Mouse (Mus musculus) intestine, embryonic 15.5 days (tissue): Measurements from ENCODE around the gene Olfr1535. TPM values are rescaled to one million over a fixed set of nuclear protein-coding genes. Genes with fewer than 3 reads are reported as not detected.

ENCODE experiments used
- ATAC-seq: fragments of 200-750 bp; cut with Nextera tagmentation; 2 replicates; pipeline ENCODE4 v1.8.0; 2017; ENCODE audit warnings: moderate TSS enrichment, moderate library complexity
- H3K27ac ChIP-seq: fragments of 300-500 bp; sonication (generic); 2 replicates; pipeline ENCODE4 v1.5.1; 2015; ENCODE audit warnings: mild to moderate bottlenecking, inconsistent platforms
- H3K27me3 ChIP-seq: fragments of 300-500 bp; sonication (generic); replicated peaks from 2 replicates; pipeline ENCODE4 v1.6.1; 2015; ENCODE audit warnings: inconsistent platforms
- H3K36me3 ChIP-seq: fragments of 300-500 bp; sonication (generic); 2 replicates; pipeline ENCODE4 v1.6.1; 2015; ENCODE audit warnings: inconsistent platforms
- H3K4me1 ChIP-seq: fragments of 300-500 bp; sonication (generic); replicated peaks from 2 replicates; pipeline ENCODE4 v1.6.1; 2015; ENCODE audit warnings: inconsistent platforms
- H3K4me2 ChIP-seq: fragments of 300-500 bp; sonication (generic); replicated peaks from 2 replicates; pipeline ENCODE4 v1.6.1; 2015; ENCODE audit warnings: mild to moderate bottlenecking, inconsistent platforms
- H3K4me3 ChIP-seq: fragments of 300-500 bp; sonication (generic); replicated peaks from 2 replicates; pipeline ENCODE4 v1.5.1; 2015; ENCODE audit warnings: inconsistent platforms
- H3K9ac ChIP-seq: fragments of 300-500 bp; sonication (generic); 2 replicates; pipeline ENCODE4 v1.6.1; 2015; ENCODE audit warnings: inconsistent platforms
- H3K9me3 ChIP-seq: fragments of 300-500 bp; sonication (generic); 2 replicates; pipeline ENCODE4 v1.6.1; 2016; ENCODE audit warnings: inconsistent platforms
- WGBS: fragments of 180-500 bp; shearing (Covaris S2); methylation state at CpG from one replicate; pipeline ENCODE4 v1.1.7; 2015; 5-methylcytosine and 5-hydroxymethylcytosine counted together
- polyA plus RNA-seq: library from polyadenylated mRNA; unstranded; fragments of >200 nt; fragmentation: Nextera tagmentation; extraction: Ambion mirVana; gene quantifications from 2 replicates; pipeline ENCODE4 v1.2.1, GENCODE M21; 2015

Gene Olfr1535
- polyA plus RNA-seq, result not detected in 2 replicates

DNA sequence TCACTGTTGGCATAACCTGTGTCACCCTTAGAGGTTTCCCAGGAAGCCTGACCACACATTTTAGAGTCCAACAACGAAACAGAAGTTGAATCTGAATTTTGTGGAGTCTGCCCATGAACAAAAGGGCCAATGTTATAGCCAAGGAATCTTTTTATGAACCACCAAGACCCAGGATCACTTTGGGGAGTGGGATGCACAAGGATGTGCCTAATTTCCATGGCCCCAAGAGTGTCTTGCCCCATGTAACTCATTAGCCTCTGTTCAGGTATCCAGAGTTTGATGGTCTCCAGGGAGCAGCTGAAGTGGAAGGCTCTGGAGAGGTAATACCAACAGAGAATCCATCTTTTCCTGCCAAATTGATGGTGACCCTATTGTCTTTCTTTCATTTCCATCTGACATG lies at the start of gene Olfr1535:
TSS of gene Olfr1535 (minus strand) at position 101 of the 400 bp plus-strand sequence.
- 50% methylated on average over 1 of the region's 1 CpGs for WGBS

DNA sequence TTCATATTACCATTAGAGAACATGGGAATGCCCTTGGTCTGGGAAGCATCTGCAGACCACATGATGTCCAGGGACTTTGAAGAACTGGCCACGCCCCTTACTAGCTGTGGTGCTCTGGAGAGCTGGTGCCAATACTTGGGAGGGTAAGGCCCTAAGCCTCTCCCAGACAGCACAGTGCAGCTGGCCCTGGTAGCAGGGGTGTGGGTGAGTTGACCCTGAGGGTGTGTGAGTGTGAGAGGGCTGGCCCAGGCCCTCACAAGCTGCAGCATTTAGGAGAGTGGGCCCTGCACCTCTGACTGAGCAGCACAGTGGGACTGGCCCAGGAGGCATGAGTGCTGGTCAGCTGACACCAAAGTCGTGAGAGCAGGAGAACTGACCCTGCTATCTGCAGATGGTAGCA lies 31.9 kb upstream of the Olfr1535 start:
- no peak overlapping the region for H3K9ac ChIP-seq
- H3K9me3 ChIP-seq, result no peaks in the 10 kb centered on the region
- H3K27me3 ChIP-seq, result no peaks in the 10 kb centered on the region
- H3K4me3 ChIP-seq, result no peak overlapping the region
- no peaks in the 10 kb centered on the region for H3K36me3 ChIP-seq
- ATAC-seq, result no peak
- no peaks in the 10 kb centered on the region for H3K4me1 ChIP-seq
- H3K4me2 ChIP-seq, result no peak overlapping the region
- H3K27ac ChIP-seq, result no peak overlapping the region
- 62% methylated on average over 2 of the region's 2 CpGs for WGBS

More for the DNA sequence above, at the start of gene Olfr1535:
- Histone ChIP-seq H3K27me3 (no peaks in the 10 kb centered on the region), H3K27ac (no peak within 1 kb of the TSS), H3K4me1 (no peaks in the 10 kb centered on the region), H3K4me3 (no peak within 1 kb of the TSS), H3K9me3 (no peaks in the 10 kb centered on the region), H3K36me3 (no peaks in the 10 kb centered on the region), H3K4me2 (no peak within 1 kb of the TSS), H3K9ac (no peak within 1 kb of the TSS)
- ATAC-seq, result no peak

DNA sequence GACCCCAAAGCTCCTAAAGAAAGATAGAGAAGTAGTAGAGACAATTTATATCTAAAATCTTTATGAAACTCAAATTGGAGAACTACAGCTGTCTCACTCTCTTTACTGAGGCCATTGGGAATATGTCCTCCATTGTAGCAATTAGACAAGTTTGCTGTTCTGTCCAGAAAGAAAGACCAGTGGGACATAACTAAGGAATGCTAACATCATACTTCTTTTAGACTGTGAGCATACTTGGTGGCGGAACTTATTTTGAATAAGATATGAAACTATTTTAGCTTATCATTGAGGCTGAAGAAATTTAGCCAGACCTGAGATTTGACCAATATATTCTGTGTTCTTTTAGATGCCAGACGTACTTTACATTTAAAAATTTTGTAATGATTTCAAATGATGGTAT lies 22.0 kb upstream of the Olfr1535 start, which contains the start of gene Olfr1364:
TSS of gene Olfr1364 (minus strand) at position 101 of the 400 bp plus-strand sequence.
- no peak within 1 kb of the TSS for H3K27ac ChIP-seq
- no peak within 1 kb of the TSS for H3K4me2 ChIP-seq
- no peaks in the 10 kb centered on the region for H3K4me1 ChIP-seq
- H3K9me3 ChIP-seq, result no peaks in the 10 kb centered on the region
- H3K36me3 ChIP-seq, result no peaks in the 10 kb centered on the region
- H3K4me3 ChIP-seq, result no peak within 1 kb of the TSS
- H3K9ac ChIP-seq, result no peak within 1 kb of the TSS
- H3K27me3 ChIP-seq, result no peaks in the 10 kb centered on the region
- 86% methylated on average over 2 of the region's 2 CpGs for WGBS
- ATAC-seq, result no peak

DNA sequence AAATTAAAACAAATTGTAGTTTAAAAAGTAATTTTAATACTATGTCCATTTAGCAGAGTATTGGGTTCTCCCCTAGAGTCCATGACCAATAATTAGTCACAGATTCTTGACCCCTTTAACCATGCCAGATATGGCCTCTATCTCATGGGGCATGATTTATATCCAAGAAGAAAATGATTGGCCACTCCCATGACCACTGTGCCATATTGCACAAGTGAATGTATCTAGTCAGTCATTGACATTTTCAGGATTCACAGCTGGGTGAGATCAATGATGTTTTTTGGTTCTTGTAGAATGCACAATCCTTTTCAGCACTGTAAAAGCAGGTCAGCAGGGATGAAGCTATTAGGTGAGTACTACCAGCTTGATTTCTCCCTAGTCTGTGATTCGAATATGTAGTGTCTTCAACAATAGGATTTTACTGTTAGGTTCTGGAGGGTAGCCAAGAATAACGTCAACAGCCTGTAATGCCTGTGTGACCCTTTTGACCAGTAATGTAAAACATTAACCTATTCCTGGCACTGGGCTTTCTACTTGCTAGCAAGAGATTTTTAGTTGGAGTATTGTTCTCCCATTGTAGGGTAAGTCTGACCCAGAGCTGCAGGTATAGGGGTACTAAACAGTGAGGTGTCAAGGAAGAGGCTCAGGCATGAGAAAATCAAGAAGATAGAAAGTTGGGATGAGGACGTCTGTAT lies 9.1 kb downstream of the Olfr1535 start:
- Histone ChIP-seq H3K36me3 (no peaks in the 10 kb centered on the region), H3K4me2 (no peak overlapping the region), H3K9me3 (no peaks in the 10 kb centered on the region), H3K27me3 (no peaks in the 10 kb centered on the region), H3K4me3 (no peak overlapping the region), H3K27ac (no peak overlapping the region), H3K9ac (no peak overlapping the region), H3K4me1 (no peaks in the 10 kb centered on the region)
- WGBS, result 44% methylated on average over 3 of the region's 3 CpGs
- no peak for ATAC-seq

DNA sequence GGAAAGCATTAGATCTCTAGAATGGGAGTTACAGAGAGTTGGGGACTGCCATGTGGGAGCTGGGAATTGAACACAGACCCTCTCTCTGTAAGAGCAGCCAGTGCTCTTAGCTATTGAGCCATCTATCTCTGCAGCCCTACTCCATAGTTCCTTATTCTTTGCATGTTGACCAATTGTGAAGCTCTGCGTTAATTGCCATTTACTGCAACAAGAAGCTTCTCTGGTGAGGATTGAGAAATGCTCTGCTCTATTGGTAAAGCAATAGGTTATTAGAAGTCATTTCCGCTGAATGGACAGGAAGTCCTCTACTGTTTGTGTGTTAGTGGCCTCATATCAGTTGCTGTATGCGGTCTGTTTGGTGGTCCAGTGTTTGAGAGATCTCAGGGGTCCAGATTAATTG lies 10.2 kb downstream of the Olfr1535 start:
- Histone ChIP-seq H3K27me3 (no peaks in the 10 kb centered on the region), H3K9ac (no peak overlapping the region), H3K4me3 (no peak overlapping the region), H3K4me2 (no peak overlapping the region), H3K27ac (no peak overlapping the region), H3K9me3 (no peaks in the 10 kb centered on the region), H3K36me3 (no peaks in the 10 kb centered on the region), H3K4me1 (no peaks in the 10 kb centered on the region)
- no peak for ATAC-seq
- 86% methylated on average over 3 of the region's 3 CpGs for WGBS

DNA sequence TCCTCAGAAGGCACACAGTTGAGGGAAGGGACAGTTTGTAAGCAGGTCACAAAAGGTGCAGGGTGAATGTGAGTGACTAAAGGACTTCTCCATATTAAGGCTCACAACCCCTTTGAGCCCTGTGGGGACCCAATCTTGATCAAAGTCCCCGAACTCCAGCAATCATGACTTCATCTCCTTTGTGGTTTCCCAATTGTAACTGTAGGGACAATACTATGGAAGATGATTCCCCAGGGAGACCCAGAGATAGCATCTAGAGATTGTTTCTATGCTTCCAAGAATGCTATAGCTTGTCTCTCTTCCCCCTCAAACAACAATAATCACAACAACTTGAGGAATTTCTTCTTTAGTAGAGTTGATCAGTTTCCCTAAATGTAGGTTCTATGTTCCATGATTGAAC lies 17.0 kb downstream of the Olfr1535 start, which contains the start of gene Olfr1366:
TSS of gene Olfr1366 (minus strand) at position 101 of the 400 bp plus-strand sequence.
- Histone ChIP-seq H3K9me3 (no peaks in the 10 kb centered on the region), H3K4me3 (no peak within 1 kb of the TSS), H3K36me3 (no peaks in the 10 kb centered on the region), H3K9ac (no peak within 1 kb of the TSS), H3K27ac (no peak within 1 kb of the TSS), H3K27me3 (no peaks in the 10 kb centered on the region), H3K4me2 (no peak within 1 kb of the TSS), H3K4me1 (no peaks in the 10 kb centered on the region)
- WGBS, result 68% methylated on average over 1 of the region's 1 CpGs
- no peak for ATAC-seq

DNA sequence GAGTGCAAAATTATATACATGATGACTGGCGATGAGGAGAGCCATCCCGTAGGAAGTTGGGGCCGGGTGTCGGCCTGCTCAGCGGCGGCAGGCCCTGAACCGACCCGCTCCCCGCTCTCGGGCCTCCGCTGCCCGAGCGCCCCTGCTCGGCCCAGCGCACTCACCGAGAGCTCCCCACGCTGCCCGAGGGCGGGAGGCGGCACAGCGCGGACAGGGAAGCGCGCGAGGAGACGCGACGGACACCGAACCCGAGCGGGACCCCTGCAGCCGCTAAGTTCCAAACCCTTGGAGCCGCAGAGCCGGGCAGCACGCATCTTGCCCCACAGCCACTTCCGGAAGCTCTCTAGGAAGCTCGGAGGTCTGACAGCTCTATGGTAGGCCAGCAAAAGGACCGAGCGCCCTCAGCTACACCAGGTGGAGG lies 28.9 kb downstream of the Olfr1535 start, which contains the start of gene Zkscan8:
TSS of gene Zkscan8 (minus strand) at position 340 of the 421 bp plus-strand sequence.
- 0 out of 2 replicates have a peak, but pooled peaks cover 5% of the 10 kb centered on the region for H3K36me3 ChIP-seq
- ATAC-seq, result peak; percentile 100
- under 1% methylated on average over 39 of the region's 39 CpGs for WGBS
- peak within 1 kb of the TSS; percentile 94 for H3K27ac ChIP-seq
- H3K4me1 ChIP-seq, result no peaks in the 10 kb centered on the region
- H3K4me3 ChIP-seq, result peak within 1 kb of the TSS; percentile 94
- H3K9me3 ChIP-seq, result no peaks in the 10 kb centered on the region
- H3K9ac ChIP-seq, result peak within 1 kb of the TSS; percentile 98
- H3K27me3 ChIP-seq, result no peaks in the 10 kb centered on the region
- peak within 1 kb of the TSS; percentile 79 for H3K4me2 ChIP-seq

DNA sequence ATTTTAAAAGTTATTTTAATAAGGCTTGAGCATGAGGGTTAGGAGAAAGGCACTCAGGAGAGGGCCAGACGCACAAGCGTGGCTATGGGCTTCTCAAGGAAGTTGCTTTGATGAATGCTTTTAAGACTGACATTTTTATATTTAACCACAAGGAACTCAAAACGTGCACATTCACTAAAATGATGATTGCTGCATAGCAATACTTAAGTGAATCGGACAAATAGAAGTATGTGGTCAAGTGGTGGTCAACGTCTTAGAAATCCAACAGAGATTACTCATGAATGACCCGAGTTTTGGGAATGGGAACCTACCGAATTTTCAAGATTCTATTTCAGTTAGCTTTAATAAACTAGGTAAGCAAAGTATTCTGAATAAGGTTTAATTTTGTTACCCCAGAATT lies 29.6 kb downstream of the Olfr1535 start:
- no peak overlapping the region for H3K27ac ChIP-seq

DNA sequence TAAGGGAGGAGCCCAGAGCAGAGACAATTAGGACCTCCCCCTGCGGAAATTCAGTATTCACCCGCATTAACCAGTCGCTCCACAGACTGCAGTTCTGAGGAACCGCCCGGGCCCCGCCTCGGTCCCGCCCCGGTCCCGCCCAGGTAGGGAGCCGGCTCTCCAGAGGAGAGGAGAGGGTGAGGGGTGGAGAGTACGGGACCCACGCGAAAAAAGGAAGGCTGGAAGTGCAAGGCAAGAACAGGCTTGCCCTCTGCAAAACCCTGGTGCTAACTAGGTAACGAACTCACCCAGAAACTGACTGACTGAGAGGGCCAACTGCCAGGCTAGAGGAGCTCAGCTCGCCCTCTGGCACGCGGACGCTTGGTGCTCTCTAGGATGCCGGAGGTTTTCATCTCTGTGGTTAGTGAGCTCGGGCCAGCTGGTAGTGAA lies 53.5 kb downstream of the Olfr1535 start:
- H3K9ac ChIP-seq, result peak overlapping the region; percentile 71
- no peaks in the 10 kb centered on the region for H3K9me3 ChIP-seq
- under 1% methylated on average over 21 of the region's 21 CpGs for WGBS
- H3K27ac ChIP-seq, result peak overlapping the region; percentile 78
- no peaks in the 10 kb centered on the region for H3K4me1 ChIP-seq
- ATAC-seq, result peak; percentile 100
- H3K4me3 ChIP-seq, result peak overlapping the region; percentile 68
- H3K27me3 ChIP-seq, result no peaks in the 10 kb centered on the region
- H3K4me2 ChIP-seq, result peak overlapping the region; percentile 61
- no peaks in the 10 kb centered on the region for H3K36me3 ChIP-seq

More for the DNA sequence above, 29.6 kb downstream of the Olfr1535 start:
- WGBS, result 39% methylated on average over 7 of the region's 7 CpGs
- H3K9me3 ChIP-seq, result no peaks in the 10 kb centered on the region
- no peak overlapping the region for H3K9ac ChIP-seq
- no peak overlapping the region for H3K4me3 ChIP-seq
- no peaks in the 10 kb centered on the region for H3K4me1 ChIP-seq
- H3K36me3 ChIP-seq, result 0 out of 2 replicates have a peak, but pooled peaks cover 6% of the 10 kb centered on the region
- no peaks in the 10 kb centered on the region for H3K27me3 ChIP-seq
- no peak for ATAC-seq
- peak overlapping the region; percentile 52 for H3K4me2 ChIP-seq

Other genes starting within 250 kb of the Olfr1535 start
- gene Gpx6, start 247.8 kb downstream of the Olfr1535 start, polyA plus RNA-seq, result not detected in 2 replicates
- gene Olfr1367, start 213.0 kb downstream of the Olfr1535 start, polyA plus RNA-seq, result not detected in 2 replicates
- 8.6 and 8.7 TPM in 2 replicates for gene Zscan12, start 197.1 kb downstream of the Olfr1535 start, polyA plus RNA-seq
- gene Zkscan3, start 157.1 kb downstream of the Olfr1535 start, polyA plus RNA-seq, result 66.9 and 71.5 TPM in 2 replicates
- gene Pgbd1, start 118.8 kb downstream of the Olfr1535 start, polyA plus RNA-seq, result 2.2 and 2.3 TPM in 2 replicates
- 26.5 and 27.2 TPM in 2 replicates for gene Zscan26, start 106.2 kb downstream of the Olfr1535 start, polyA plus RNA-seq
- gene Nkapl, start 91.4 kb downstream of the Olfr1535 start, polyA plus RNA-seq, result 2.2 and 2.9 TPM in 2 replicates
- 2.6 and 2.8 TPM in 2 replicates for gene Zkscan4, start 81.0 kb downstream of the Olfr1535 start, polyA plus RNA-seq
- gene Gm10065, start 80.5 kb downstream of the Olfr1535 start, polyA plus RNA-seq, result not detected in 2 replicates
- gene AK157302, start 64.7 kb downstream of the Olfr1535 start, polyA plus RNA-seq, result 0.40 and 0.56 TPM in 2 replicates
- gene Gm11273, start 58.5 kb downstream of the Olfr1535 start, polyA plus RNA-seq, result 12.6 and 13.1 TPM in 2 replicates
- gene Zkscan8, start 28.8 kb downstream of the Olfr1535 start, polyA plus RNA-seq, result 3.6 and 5.5 TPM in 2 replicates
- gene Olfr1366, start 17.1 kb downstream of the Olfr1535 start, polyA plus RNA-seq, result 0.09 and 0.18 TPM in 2 replicates
- gene Olfr1364, start 21.9 kb upstream of the Olfr1535 start, polyA plus RNA-seq, result not detected in 2 replicates
- not detected in 2 replicates for gene Olfr1362, start 54.1 kb upstream of the Olfr1535 start, polyA plus RNA-seq
- gene Olfr11, start 82.6 kb upstream of the Olfr1535 start, polyA plus RNA-seq, result not detected in 2 replicates
- gene Olfr1361, start 103.5 kb upstream of the Olfr1535 start, polyA plus RNA-seq, result not detected in 2 replicates
- not detected in 2 replicates for gene Olfr1360, start 117.5 kb upstream of the Olfr1535 start, polyA plus RNA-seq
- gene Olfr1359, start 138.2 kb upstream of the Olfr1535 start, polyA plus RNA-seq, result not detected in 2 replicates
- gene Hist1h2bl, start 156.2 kb upstream of the Olfr1535 start, polyA plus RNA-seq, result 1.4 and 4.3 TPM in 2 replicates
- 14.7 and 32.5 TPM in 2 replicates for gene Hist1h2ai, start 156.5 kb upstream of the Olfr1535 start, polyA plus RNA-seq
- gene Hist1h3h, start 157.8 kb upstream of the Olfr1535 start, polyA plus RNA-seq, result 5.4 and 13.1 TPM in 2 replicates
- gene Hist1h2bm, start 162.2 kb upstream of the Olfr1535 start, polyA plus RNA-seq, result 1.7 and 4.3 TPM in 2 replicates
- 1.2 and 1.6 TPM in 2 replicates for gene Hist1h4j, start 175.2 kb upstream of the Olfr1535 start, polyA plus RNA-seq
- gene Hist1h4k, start 190.6 kb upstream of the Olfr1535 start, polyA plus RNA-seq, result 1.7 and 2.8 TPM in 2 replicates
- 22.4 and 26.3 TPM in 2 replicates for gene Hist1h2ak, start 193.9 kb upstream of the Olfr1535 start, polyA plus RNA-seq
- gene Hist1h2bn, start 194.2 kb upstream of the Olfr1535 start, polyA plus RNA-seq, result 3.0 and 5.9 TPM in 2 replicates
- 19.8 and 25.0 TPM in 2 replicates for gene Hist1h1b, start 220.7 kb upstream of the Olfr1535 start, polyA plus RNA-seq
- gene Hist1h3i, start 223.5 kb upstream of the Olfr1535 start, polyA plus RNA-seq, result 89.5 and 101 TPM in 2 replicates
- 2.4 and 4.7 TPM in 2 replicates for gene Hist1h2an, start 227.3 kb upstream of the Olfr1535 start, polyA plus RNA-seq
- 2.0 TPM in 2 replicates for gene Hist1h2bp, start 227.6 kb upstream of the Olfr1535 start, polyA plus RNA-seq